Mouse (Mus musculus) MEL-GATA-1-ER (cell line): ENCODE measurements around the gene Selenbp1.
"Not testable (repeated sequence)": the region's sequence is repeated elsewhere in the genome, so short reads cannot be mapped to it uniquely, and the experiment has no call there.

ENCODE experiments used
- DNase-seq: peaks from one replicate; pipeline ENCODE4 v3.0.0-alpha.2; 2012; ENCODE audit warnings: low read depth; ENCODE audit errors: extremely low read depth

Selenbp1 gene

GRCm38 (mm10) chr3:94932279-94932678 is 577 bp upstream of the Selenbp1 start:
- DNase-seq: not testable (repeated sequence)

- not testable (repeated sequence) for DNase-seq
These were observed 748 bp downstream of the Selenbp1 start for GRCm38 (mm10) chr3:94933604-94934003.

GRCm38 (mm10) chr3:94934564-94934963 is 1.7 kb downstream of the Selenbp1 start:
- not testable (repeated sequence) for DNase-seq

GRCm38 (mm10) chr3:94935332-94935731 is 2.5 kb downstream of the Selenbp1 start:
- DNase-seq: not testable (repeated sequence)

- DNase-seq: not testable (repeated sequence)
These were observed 3.3 kb downstream of the Selenbp1 start for GRCm38 (mm10) chr3:94936147-94936546.

GRCm38 (mm10) chr3:94937194-94937593 is 4.3 kb downstream of the Selenbp1 start:
- not testable (repeated sequence) for DNase-seq

- not testable (repeated sequence) for DNase-seq
These were observed 7.2 kb downstream of the Selenbp1 start for GRCm38 (mm10) chr3:94940033-94940432.

GRCm38 (mm10) chr3:94942211-94942967 is 9.5 kb downstream of the Selenbp1 start:
- DNase-seq: peak; percentile 92

GRCm38 (mm10) chr3:94943706-94944105 is 10.8 kb downstream of the Selenbp1 start:
- not testable (repeated sequence) for DNase-seq

GRCm38 (mm10) chr3:94948066-94948614 is 15.3 kb downstream of the Selenbp1 start:
- DNase-seq: no peak

GRCm38 (mm10) chr3:94949645-94950044 is 16.8 kb downstream of the Selenbp1 start:
- DNase-seq: peak; percentile 75

- DNase-seq: no peak
These were observed 19.9 kb downstream of the Selenbp1 start for GRCm38 (mm10) chr3:94952806-94953205.

GRCm38 (mm10) chr3:94953384-94953763 is 20.5 kb downstream of the Selenbp1 start:
- no peak for DNase-seq

- peak; percentile 100 for DNase-seq
These were observed 21.1 kb downstream of the Selenbp1 start, which contains the start of gene Rfx5 for GRCm38 (mm10) chr3:94953764-94954616. Gene Rfx5, plus strand, starts transcription at chr3:94954075.

GRCm38 (mm10) chr3:94958295-94958694 is 25.4 kb downstream of the Selenbp1 start:
- DNase-seq: no peak

GRCm38 (mm10) chr3:94959871-94960270 is 27.0 kb downstream of the Selenbp1 start:
- DNase-seq: no peak

- no peak for DNase-seq
These were observed 27.5 kb downstream of the Selenbp1 start for GRCm38 (mm10) chr3:94960322-94960721.

GRCm38 (mm10) chr3:94964989-94965388 is 32.1 kb downstream of the Selenbp1 start:
- DNase-seq: no peak

GRCm38 (mm10) chr3:94965878-94966277 is 33.0 kb downstream of the Selenbp1 start:
- no peak for DNase-seq

GRCm38 (mm10) chr3:94972552-94972951 is 39.7 kb downstream of the Selenbp1 start:
- no peak for DNase-seq

- DNase-seq: no peak
These were observed 40.8 kb downstream of the Selenbp1 start for GRCm38 (mm10) chr3:94973620-94974019.

GRCm38 (mm10) chr3:94974026-94974527 is 41.2 kb downstream of the Selenbp1 start:
- DNase-seq: no peak
